ENCODE assay signal across 16 mouse cellular contexts in genomic region chr2:124753717-124754116, GRCm38 (mm10).
"Had no signal": no experiment of that assay in that cellular context is flagged by ENCODE, and none has a peak within 500 bp of the region (broad histone marks: within the 10 kb centered on the region; RNA-seq: fewer than 3 reads in every experiment).

No protein-coding gene starts in this region.

- ATAC-seq: liver, embryonic 12.5 days had no signal

- H3K36me3 ChIP-seq: limb, embryonic 13.5 days; liver, embryonic 12.5 days; lung, embryonic 15.5 days; midbrain, embryonic 10.5 days; neural tube, embryonic 12.5 days had no signal

- H3K4me2 ChIP-seq: limb, embryonic 13.5 days; liver, embryonic 12.5 days; lung, embryonic 15.5 days; neural tube, embryonic 12.5 days had no signal

- H3K4me3 ChIP-seq: layer of hippocampus, adult 2 months; limb, embryonic 13.5 days; liver, embryonic 12.5 days; lung, embryonic 15.5 days; midbrain, embryonic 10.5 days; neural tube, embryonic 12.5 days had no signal

- H3K4me1 ChIP-seq: limb, embryonic 13.5 days; liver, embryonic 12.5 days; lung, embryonic 15.5 days; midbrain, embryonic 10.5 days; neural tube, embryonic 12.5 days had no signal

- H3K27ac ChIP-seq: layer of hippocampus, adult 2 months; limb, embryonic 13.5 days; liver, embryonic 12.5 days; lung, embryonic 15.5 days; midbrain, embryonic 10.5 days; neural tube, embryonic 12.5 days had no signal

- DNase-seq: kidney, adult 11 months; kidney, postnatal 10 days; kidney, postnatal 4 days; lung, postnatal 14 days; midbrain, embryonic 14.5 days; retina, postnatal 1 day; right cerebral cortex, postnatal 4 days; spleen, adult 18-20 months; thymus, adult 18-20 months; thymus, postnatal 14 days had no signal

- H3K27me3 ChIP-seq: limb, embryonic 13.5 days; liver, embryonic 12.5 days; lung, embryonic 15.5 days; neural tube, embryonic 12.5 days had no signal

- H3K9me3 ChIP-seq: liver, embryonic 12.5 days; lung, embryonic 15.5 days; midbrain, embryonic 10.5 days; neural tube, embryonic 12.5 days had no signal

- H3K9ac ChIP-seq: limb, embryonic 13.5 days; liver, embryonic 12.5 days; lung, embryonic 15.5 days; neural tube, embryonic 12.5 days had no signal
